Mouse (Mus musculus) G1E (cell line): Measurements from ENCODE around the gene Fbxw5.

Experiments used
- CTCF ChIP-seq: IDR thresholded peaks from 2 replicates; pipeline ENCODE4 v1.5.1; 2012; ENCODE audit warnings: low read depth, low read length, inconsistent platforms, mixed read lengths
- TAL1 ChIP-seq: conservative IDR thresholded peaks from 2 replicates; pipeline ENCODE4 v1.6.1; 2012; ENCODE audit warnings: low read depth, low read length, inconsistent platforms, mixed read lengths

GRCm38 (mm10) chr2:25497846-25498575 lies 2.5 kb upstream of the Fbxw5 start:
- TF ChIP-seq CTCF (no peak), TAL1 (no peak)
